Mouse (Mus musculus) forebrain, postnatal 0 days (tissue): ENCODE data around the gene Rabggta. TPM values are rescaled to one million over a fixed set of nuclear protein-coding genes. Genes with fewer than 3 reads are reported as not detected.
"Not testable (repeated sequence)": the region's sequence is repeated elsewhere in the genome, so short reads cannot be mapped to it uniquely, and the experiment has no call there.

Source experiments
- ATAC-seq: fragments of 200-750 bp; cut with Nextera tagmentation; 2 replicates; pipeline ENCODE4 v1.8.0; 2017; ENCODE audit warnings: mild to moderate bottlenecking, moderate library complexity
- DNase-seq: peaks from one replicate; pipeline ENCODE4 v3.0.0-alpha.2; 2015
- H3K27ac ChIP-seq: fragments of 300-500 bp; sonication (generic); 2 replicates; pipeline ENCODE4 v1.5.1; 2014; ENCODE audit warnings: low read depth, mild to moderate bottlenecking, antibody characterized with exemption, low read length, moderate library complexity, mixed read lengths
- H3K27me3 ChIP-seq: fragments of 300-500 bp; sonication (generic); 2 replicates; pipeline ENCODE4 v1.6.1; 2014; ENCODE audit warnings: mild to moderate bottlenecking, low read length, mixed read lengths; ENCODE audit not compliant: insufficient read depth
- H3K36me3 ChIP-seq: fragments of 300-500 bp; sonication (generic); 2 replicates; pipeline ENCODE4 v1.6.1; 2014; ENCODE audit warnings: mild to moderate bottlenecking, moderate library complexity; ENCODE audit not compliant: insufficient read depth
- H3K4me1 ChIP-seq: fragments of 300-500 bp; sonication (generic); 2 replicates; pipeline ENCODE4 v1.6.1; 2014; ENCODE audit warnings: antibody characterized with exemption; ENCODE audit not compliant: insufficient read depth
- H3K4me2 ChIP-seq: fragments of 300-500 bp; sonication (generic); 2 replicates; pipeline ENCODE4 v1.6.1; 2014; ENCODE audit warnings: low read depth, mild to moderate bottlenecking, moderate library complexity
- H3K4me3 ChIP-seq: fragments of 300-500 bp; sonication (generic); 2 replicates; pipeline ENCODE4 v1.5.1; 2014; ENCODE audit warnings: low read depth, low read length, mixed read lengths
- H3K9ac ChIP-seq: fragments of 300-500 bp; sonication (generic); 2 replicates; pipeline ENCODE4 v1.6.1; 2014; ENCODE audit warnings: mild to moderate bottlenecking
- H3K9me3 ChIP-seq: fragments of 300-500 bp; sonication (generic); 2 replicates; pipeline ENCODE4 v1.6.1; 2016; ENCODE audit warnings: low read length
- CTCF ChIP-seq: sonication (generic); IDR thresholded peaks from 2 replicates; pipeline ENCODE4 v1.5.1; 2016; ENCODE audit warnings: antibody characterized with exemption, control low read depth, low read depth
- WGBS: fragments of 180-500 bp; shearing (Covaris S2); extraction: QIAGEN DNeasy Blood & Tissue Kit; methylation state at CpG from one replicate; pipeline ENCODE4 v1.1.7; 2014; 5-methylcytosine and 5-hydroxymethylcytosine counted together
- polyA plus RNA-seq: library from polyadenylated mRNA; unstranded; fragments of >200 nt; fragmentation: Nextera tagmentation; extraction: Ambion mirVana; gene quantifications from 2 replicates; pipeline ENCODE4 v1.2.1, GENCODE M21; 2015
- total RNA-seq: library from RNA; depleted of rRNA; stranded (reverse); fragments of >200 nt; gene quantifications from 2 replicates; pipeline ENCODE4 v1.2.3, GENCODE M21; 2014

Rabggta gene
- total and polyA plus RNA-seq, 2 experiments from 2014 or later: 56.9 to 72.8 TPM

DNA sequence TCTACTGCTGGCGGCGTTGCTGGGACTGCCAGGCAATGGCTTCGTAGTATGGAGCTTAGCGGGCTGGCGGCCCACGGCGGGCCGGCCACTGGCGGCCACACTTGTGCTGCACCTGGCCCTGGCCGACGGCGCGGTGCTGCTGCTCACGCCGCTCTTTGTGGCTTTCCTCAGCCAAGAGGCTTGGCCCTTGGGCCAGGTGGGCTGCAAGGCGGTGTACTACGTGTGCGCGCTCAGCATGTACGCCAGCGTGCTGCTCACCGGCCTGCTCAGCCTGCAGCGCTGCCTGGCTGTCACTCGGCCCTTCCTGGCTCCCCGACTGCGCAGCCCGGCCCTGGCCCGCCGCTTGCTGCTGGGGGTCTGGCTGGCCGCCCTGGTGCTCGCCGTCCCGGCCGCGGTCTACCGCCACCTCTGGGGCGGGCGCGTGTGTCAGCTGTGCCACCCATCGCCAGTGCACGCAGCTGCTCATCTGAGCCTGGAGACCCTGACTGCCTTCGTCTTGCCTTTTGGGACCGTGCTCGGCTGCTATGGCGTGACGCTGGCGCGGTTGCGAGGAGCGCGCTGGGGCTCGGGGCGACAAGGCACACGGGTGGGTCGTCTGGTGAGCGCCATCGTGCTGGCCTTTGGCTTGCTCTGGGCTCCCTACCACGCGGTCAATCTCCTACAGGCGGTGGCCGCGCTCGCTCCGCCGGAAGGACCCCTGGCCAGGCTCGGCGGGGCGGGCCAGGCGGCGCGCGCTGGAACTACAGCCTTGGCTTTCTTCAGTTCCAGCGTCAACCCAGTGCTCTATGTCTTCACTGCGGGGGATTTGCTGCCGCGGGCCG lies 40.1 kb upstream of the Rabggta start:
- Histone ChIP-seq H3K4me1 (no peaks in the 10 kb centered on the region; the same call in 1 of the 2 replicates), H3K27me3 (peaks cover 10% of the 10 kb centered on the region), H3K9me3 (no peaks in the 10 kb centered on the region), H3K36me3 (no peaks in the 10 kb centered on the region), H3K4me2 (peak overlapping the region; percentile 96), H3K4me3 (peak overlapping the region; percentile 50), H3K9ac (peak overlapping the region; percentile 84), H3K27ac (peak overlapping the region; percentile 77)
- 2% methylated on average over 77 of the region's 77 CpGs for WGBS
- ATAC-seq (peak; percentile 86), DNase-seq (peak; percentile 76)
- TF ChIP-seq CTCF: peak; percentile 67

DNA sequence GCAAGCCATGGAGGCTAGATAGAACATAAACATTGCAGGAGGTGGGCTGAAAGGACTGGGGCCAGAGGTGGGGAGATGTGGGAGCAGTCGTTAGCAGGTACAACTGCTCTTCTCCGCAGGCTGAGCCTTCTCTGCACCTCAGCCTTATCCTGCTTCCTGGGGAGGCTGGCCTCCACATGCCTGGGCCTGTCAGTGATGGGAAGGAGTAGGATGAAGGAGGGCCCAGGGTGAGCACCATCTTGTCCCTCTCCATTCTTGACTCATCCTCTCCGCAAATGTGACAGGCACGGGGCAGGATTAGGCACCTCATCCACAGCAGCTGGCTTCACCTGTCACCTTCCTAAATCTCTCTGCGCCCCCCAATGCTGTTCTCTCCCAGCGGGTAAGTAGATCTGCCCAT lies 39.1 kb upstream of the Rabggta start, which contains the start of gene Ltb4r2:
Gene Ltb4r2, plus strand, starts transcription at position 266 of the 400 bp plus-strand sequence.
- peak within 1 kb of the TSS; percentile 50 for H3K4me3 ChIP-seq
- WGBS: 72% methylated on average over 6 of the region's 6 CpGs
- peak within 1 kb of the TSS; percentile 77 for H3K27ac ChIP-seq
- peak within 1 kb of the TSS; percentile 96 for H3K4me2 ChIP-seq
- peaks cover 7% of the 10 kb centered on the region for H3K27me3 ChIP-seq
- ATAC-seq (no peak), DNase-seq (no peak)
- H3K4me1 ChIP-seq: no peaks in the 10 kb centered on the region; the same call in 1 of the 2 replicates
- TF ChIP-seq CTCF: no peak
- peaks cover under 1% of the 10 kb centered on the region; the same call in 1 of the 2 replicates for H3K36me3 ChIP-seq
- no peaks in the 10 kb centered on the region for H3K9me3 ChIP-seq
- peak within 1 kb of the TSS; percentile 84 for H3K9ac ChIP-seq

DNA sequence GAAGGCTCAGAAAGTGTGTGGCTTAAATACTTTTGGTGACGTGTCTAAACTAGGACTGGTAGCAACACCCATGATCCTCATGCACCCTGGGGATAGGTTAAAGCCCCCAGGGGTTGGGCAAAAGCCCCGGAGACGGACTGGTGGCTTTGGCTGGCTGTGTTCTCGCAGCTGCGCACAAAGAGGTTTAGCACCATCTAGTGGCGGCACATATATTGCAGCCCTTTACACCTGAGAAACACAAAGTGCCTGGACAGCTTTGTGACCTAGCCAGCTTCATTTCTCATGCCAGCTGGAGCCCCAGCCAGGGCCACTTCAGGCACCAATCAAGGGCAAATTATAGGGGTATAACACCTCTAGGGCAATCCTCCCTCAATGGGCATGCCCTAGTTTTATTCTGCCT lies 38.1 kb upstream of the Rabggta start:
- WGBS: under 1% methylated on average over 6 of the region's 6 CpGs
- TF ChIP-seq CTCF: peak; percentile 78
- H3K27ac ChIP-seq: not testable (repeated sequence)

GRCm38 (mm10) chr14:55758363-55758784 lies 36.3 kb upstream of the Rabggta start, which contains the start of gene Cideb:
Gene Cideb (minus strand): TSS chr14:55758458.
- H3K36me3 ChIP-seq: peaks cover 29% of the 10 kb centered on the region
- no peak within 1 kb of the TSS for H3K4me3 ChIP-seq
- 0 out of 2 replicates have a peak within 1 kb of the TSS, but pooled peaks have one; percentile 5 for H3K4me2 ChIP-seq
- WGBS: 21% methylated on average over 8 of the region's 8 CpGs
- H3K4me1 ChIP-seq: no peaks in the 10 kb centered on the region; the same call in 1 of the 2 replicates
- no peak within 1 kb of the TSS for H3K27ac ChIP-seq
- H3K27me3 ChIP-seq: peaks cover 7% of the 10 kb centered on the region
- DNase-seq (peak; percentile 68), ATAC-seq (no peak)
- H3K9ac ChIP-seq: no peak within 1 kb of the TSS
- H3K9me3 ChIP-seq: no peaks in the 10 kb centered on the region
- peak; percentile 76 for TF ChIP-seq CTCF

More for the DNA sequence above, 38.1 kb upstream of the Rabggta start:
- H3K4me1 ChIP-seq, H3K4me3 ChIP-seq, H3K9me3 ChIP-seq, ATAC-seq, H3K9ac ChIP-seq, H3K27me3 ChIP-seq: not testable (repeated sequence)
- Histone ChIP-seq H3K36me3 (peaks cover 11% of the 10 kb centered on the region), H3K4me2 (peak overlapping the region; percentile 32)
- DNase-seq: peak; percentile 86

DNA sequence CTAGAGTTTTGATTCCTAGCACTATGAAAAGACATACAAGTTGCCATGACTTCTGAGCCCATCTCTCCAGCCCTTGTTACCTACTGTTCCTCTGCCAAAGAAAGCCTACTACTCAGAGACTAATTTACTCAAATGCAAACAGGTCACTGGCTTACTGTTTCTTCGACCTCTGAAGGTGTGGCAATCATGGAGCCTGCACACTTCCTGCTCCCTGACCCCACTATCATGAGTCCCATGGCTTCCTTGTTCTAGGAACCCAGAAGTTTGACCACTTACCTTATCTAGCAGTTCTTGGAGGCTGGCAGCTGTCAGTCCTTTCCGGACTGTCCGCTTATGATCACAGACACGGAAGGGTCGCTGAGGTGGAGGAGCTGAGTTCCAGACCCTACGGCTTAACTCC lies 35.5 kb upstream of the Rabggta start:
- no peak overlapping the region for H3K4me2 ChIP-seq
- H3K4me3 ChIP-seq: no peak overlapping the region
- peaks cover 37% of the 10 kb centered on the region for H3K36me3 ChIP-seq
- no peak for DNase-seq
- no peak overlapping the region for H3K9ac ChIP-seq
- 86% methylated on average over 6 of the region's 6 CpGs for WGBS
- peaks cover 7% of the 10 kb centered on the region for H3K27me3 ChIP-seq
- ATAC-seq: no peak
- no peak overlapping the region for H3K27ac ChIP-seq
- no peaks in the 10 kb centered on the region; the same call in 1 of the 2 replicates for H3K4me1 ChIP-seq
- no peak for TF ChIP-seq CTCF
- H3K9me3 ChIP-seq: no peaks in the 10 kb centered on the region

- TF ChIP-seq CTCF: no peak
- WGBS: 90% methylated on average over 10 of the region's 10 CpGs
- no peak for DNase-seq
- H3K36me3 ChIP-seq: peaks cover 30% of the 10 kb centered on the region
- H3K4me2 ChIP-seq: peak overlapping the region; percentile 88
- no peaks in the 10 kb centered on the region for H3K9me3 ChIP-seq
- no peak overlapping the region for H3K9ac ChIP-seq
- no peak overlapping the region for H3K4me3 ChIP-seq
- no peak for ATAC-seq
- no peaks in the 10 kb centered on the region for H3K27me3 ChIP-seq
- H3K4me1 ChIP-seq: 0 out of 2 replicates have a peak, but pooled peaks cover 12% of the 10 kb centered on the region
- H3K27ac ChIP-seq: no peak overlapping the region
These were observed 25.2 kb upstream of the Rabggta start for GRCm38 (mm10) chr14:55747051-55747847.
